Mouse (Mus musculus): Measurements from ENCODE around the gene Abca7. TPM values are rescaled to one million over a fixed set of nuclear protein-coding genes. Genes with fewer than 3 reads are reported as not detected.
"Not testable (repeated sequence)": the region's sequence is repeated elsewhere in the genome, so short reads cannot be mapped to it uniquely, and the experiment has no call there.

Gene Abca7
- polyA plus RNA-seq, 1 experiment from 2014 or later = 5.6 TPM

DNA sequence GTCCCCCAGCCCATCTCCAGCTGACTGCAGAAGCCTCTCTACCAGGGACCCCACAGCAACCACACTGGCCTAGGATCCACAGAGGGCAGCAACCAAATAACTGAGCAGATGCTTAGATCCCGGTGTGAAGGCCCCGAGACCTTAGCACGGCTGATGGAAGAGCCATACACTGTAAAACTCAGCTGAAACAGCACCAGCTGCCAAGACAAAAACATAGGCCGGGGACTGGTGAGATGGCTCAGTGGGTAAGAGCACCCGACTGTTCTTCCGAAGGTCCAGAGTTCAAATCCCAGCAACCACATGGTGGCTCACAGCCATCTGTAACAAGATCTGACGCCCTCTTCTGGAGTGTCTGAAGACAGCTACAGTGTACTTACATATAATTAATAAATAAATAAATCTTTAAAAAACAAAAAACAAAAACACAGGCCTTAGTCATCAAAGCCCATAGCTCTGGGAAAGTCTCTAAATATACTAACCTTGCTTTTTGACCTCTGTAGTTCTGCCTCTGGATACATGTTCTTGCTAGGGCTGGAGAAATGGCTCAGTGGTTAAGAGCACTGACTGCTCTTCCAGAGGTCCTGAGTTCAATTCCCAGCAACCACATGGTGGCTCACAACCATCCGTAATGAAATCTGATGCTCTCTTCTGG lies 45.2 kb downstream of the Abca7 start:
- not testable (repeated sequence) for H3K27ac ChIP-seq (ENCODE audit: low read length); H3K4me3 ChIP-seq (ENCODE audit: low read length); ATAC-seq (ENCODE audit: low read depth); H3K9ac ChIP-seq (ENCODE audit: low read length); H3K27me3 ChIP-seq (ENCODE audit: control insufficient read depth, insufficient read depth, low read depth, low read length); H3K9me3 ChIP-seq (ENCODE audit: control insufficient read depth, low read length); H3K4me2 ChIP-seq (ENCODE audit: low read depth, low read length)
- Histone ChIP-seq H3K4me1 (replicated peaks; ENCODE audit: control insufficient read depth, insufficient read depth, low read length) (peaks cover 13% of the 10 kb centered on the region), H3K36me3 (ENCODE audit: control insufficient read depth, insufficient read depth, low read length) (peaks cover 14% of the 10 kb centered on the region)
- WGBS = 82% methylated on average over 8 of the region's 8 CpGs

- Histone ChIP-seq H3K27ac (ENCODE audit: low read length) (no peak overlapping the region), H3K9ac (ENCODE audit: low read length) (0 out of 2 replicates have a peak overlapping the region, but pooled peaks have one; percentile 9), H3K4me2 (ENCODE audit: low read depth, low read length) (no peak overlapping the region), H3K27me3 (ENCODE audit: control insufficient read depth, insufficient read depth, low read depth, low read length) (no peaks in the 10 kb centered on the region), H3K4me3 (ENCODE audit: low read length) (no peak overlapping the region), H3K36me3 (ENCODE audit: control insufficient read depth, insufficient read depth, low read length) (no peaks in the 10 kb centered on the region), H3K9me3 (ENCODE audit: control insufficient read depth, low read length) (no peaks in the 10 kb centered on the region), H3K4me1 (replicated peaks; ENCODE audit: control insufficient read depth, insufficient read depth, low read length) (peaks cover 7% of the 10 kb centered on the region)
- WGBS = 64% methylated on average over 4 of the region's 4 CpGs
- no peak for ATAC-seq (ENCODE audit: low read depth)
Observed at GRCm38 (mm10) chr10:80044087-80044486, 47.8 kb downstream of the Abca7 start.

DNA sequence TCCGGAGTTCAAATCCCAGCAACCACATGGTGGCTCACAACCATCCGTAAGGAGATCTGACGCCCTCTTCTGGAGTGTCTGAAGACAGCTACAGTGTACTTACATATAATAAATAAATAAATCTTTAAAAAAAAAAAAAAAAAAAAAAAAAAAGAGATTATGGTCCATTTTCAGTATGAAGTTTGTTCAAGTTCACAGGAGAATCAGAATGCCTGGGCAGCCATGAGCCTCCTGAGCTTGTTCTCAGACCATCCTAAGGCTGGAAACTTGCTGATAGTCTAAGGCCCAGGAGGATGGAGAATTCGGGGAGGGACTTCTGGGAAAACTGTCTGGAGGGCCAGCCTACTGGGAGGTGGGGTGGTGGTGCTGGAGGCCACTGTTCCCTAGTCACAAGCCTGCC lies 49.1 kb downstream of the Abca7 start:
- not testable (repeated sequence) for H3K9ac ChIP-seq (ENCODE audit: low read length); H3K9me3 ChIP-seq (ENCODE audit: control insufficient read depth, low read length); H3K36me3 ChIP-seq (ENCODE audit: control insufficient read depth, insufficient read depth, low read length); H3K4me2 ChIP-seq (ENCODE audit: low read depth, low read length); H3K27ac ChIP-seq (ENCODE audit: low read length); ATAC-seq (ENCODE audit: low read depth); H3K4me1 ChIP-seq (replicated peaks; ENCODE audit: control insufficient read depth, insufficient read depth, low read length); H3K4me3 ChIP-seq (ENCODE audit: low read length); H3K27me3 ChIP-seq (ENCODE audit: control insufficient read depth, insufficient read depth, low read depth, low read length)
- WGBS = 83% methylated on average over 2 of the region's 4 CpGs

- Histone ChIP-seq H3K4me2 (ENCODE audit: low read depth, low read length) (no peak overlapping the region), H3K27me3 (ENCODE audit: control insufficient read depth, insufficient read depth, low read depth, low read length) (no peaks in the 10 kb centered on the region), H3K4me1 (replicated peaks; ENCODE audit: control insufficient read depth, insufficient read depth, low read length) (peaks cover 8% of the 10 kb centered on the region; the same call in 1 of the 2 replicates), H3K36me3 (ENCODE audit: control insufficient read depth, insufficient read depth, low read length) (no peaks in the 10 kb centered on the region), H3K9ac (ENCODE audit: low read length) (no peak overlapping the region), H3K27ac (ENCODE audit: low read length) (no peak overlapping the region), H3K9me3 (ENCODE audit: control insufficient read depth, low read length) (no peaks in the 10 kb centered on the region), H3K4me3 (ENCODE audit: low read length) (no peak overlapping the region)
- 88% methylated on average over 5 of the region's 5 CpGs for WGBS
- ATAC-seq (ENCODE audit: low read depth) = no peak
Observed at GRCm38 (mm10) chr10:80045766-80046165, 49.5 kb downstream of the Abca7 start.

DNA sequence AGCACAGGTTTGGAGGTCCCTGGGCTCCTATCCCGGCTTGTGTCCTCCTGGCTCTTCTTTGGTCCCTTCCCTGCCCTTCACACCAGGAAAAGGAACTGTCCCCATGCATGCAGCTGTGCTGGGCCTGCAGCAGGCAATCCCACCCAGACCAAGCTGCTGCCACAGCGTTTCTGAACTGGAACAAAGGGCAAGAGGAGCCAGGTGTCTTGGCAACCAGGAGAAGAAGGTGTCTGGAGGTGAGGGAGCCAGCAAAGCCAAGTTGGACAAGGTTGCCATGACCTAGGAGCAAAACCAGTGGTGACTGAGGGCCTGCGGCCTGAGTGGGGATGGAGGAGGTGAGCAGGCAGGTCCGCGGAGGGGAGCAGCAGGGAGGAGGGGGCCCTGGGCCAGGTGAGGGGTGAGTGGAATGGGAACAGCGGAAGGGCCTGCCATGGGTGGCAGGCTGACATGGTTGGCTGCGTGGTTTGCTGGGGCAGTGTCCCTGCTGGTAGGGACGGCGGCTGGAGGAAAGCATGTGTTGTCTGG lies 50.8 kb downstream of the Abca7 start, which contains the start of gene Gpx4:
Gpx4 (plus strand) TSS at position 126 of the 525 bp plus-strand sequence.
- no peak within 1 kb of the TSS for H3K4me3 ChIP-seq (ENCODE audit: low read length)
- no peak for ATAC-seq (ENCODE audit: low read depth)
- peaks cover 19% of the 10 kb centered on the region for H3K4me1 ChIP-seq (replicated peaks; ENCODE audit: control insufficient read depth, insufficient read depth, low read length)
- H3K27ac ChIP-seq (ENCODE audit: low read length) = no peak within 1 kb of the TSS
- H3K9me3 ChIP-seq (ENCODE audit: control insufficient read depth, low read length) = no peaks in the 10 kb centered on the region
- 65% methylated on average over 9 of the region's 9 CpGs for WGBS
- H3K4me2 ChIP-seq (ENCODE audit: low read depth, low read length) = no peak within 1 kb of the TSS
- no peak within 1 kb of the TSS for H3K9ac ChIP-seq (ENCODE audit: low read length)
- H3K27me3 ChIP-seq (ENCODE audit: control insufficient read depth, insufficient read depth, low read depth, low read length) = no peaks in the 10 kb centered on the region
- H3K36me3 ChIP-seq (ENCODE audit: control insufficient read depth, insufficient read depth, low read length) = no peaks in the 10 kb centered on the region

- Histone ChIP-seq H3K27me3 (ENCODE audit: control insufficient read depth, insufficient read depth, low read depth, low read length) (no peaks in the 10 kb centered on the region), H3K9me3 (ENCODE audit: control insufficient read depth, low read length) (no peaks in the 10 kb centered on the region), H3K4me2 (ENCODE audit: low read depth, low read length) (no peak overlapping the region), H3K4me3 (ENCODE audit: low read length) (no peak overlapping the region), H3K27ac (ENCODE audit: low read length) (no peak overlapping the region), H3K36me3 (ENCODE audit: control insufficient read depth, insufficient read depth, low read length) (no peaks in the 10 kb centered on the region), H3K9ac (ENCODE audit: low read length) (no peak overlapping the region), H3K4me1 (replicated peaks; ENCODE audit: control insufficient read depth, insufficient read depth, low read length) (peaks cover 27% of the 10 kb centered on the region)
- 33% methylated on average over 5 of the region's 5 CpGs for WGBS
- no peak for ATAC-seq (ENCODE audit: low read depth)
Observed at GRCm38 (mm10) chr10:80048396-80048795, 52.1 kb downstream of the Abca7 start.

- H3K9ac ChIP-seq (ENCODE audit: low read length) = no peak overlapping the region
- no peaks in the 10 kb centered on the region for H3K27me3 ChIP-seq (ENCODE audit: control insufficient read depth, insufficient read depth, low read depth, low read length)
- H3K27ac ChIP-seq (ENCODE audit: low read length) = no peak overlapping the region
- H3K4me1 ChIP-seq (replicated peaks; ENCODE audit: control insufficient read depth, insufficient read depth, low read length) = peaks cover 27% of the 10 kb centered on the region
- H3K36me3 ChIP-seq (ENCODE audit: control insufficient read depth, insufficient read depth, low read length) = no peaks in the 10 kb centered on the region
- 41% methylated on average over 3 of the region's 3 CpGs for WGBS
- no peak overlapping the region for H3K4me2 ChIP-seq (ENCODE audit: low read depth, low read length)
- ATAC-seq (ENCODE audit: low read depth) = no peak
- no peak overlapping the region for H3K4me3 ChIP-seq (ENCODE audit: low read length)
- no peaks in the 10 kb centered on the region for H3K9me3 ChIP-seq (ENCODE audit: control insufficient read depth, low read length)
Observed at GRCm38 (mm10) chr10:80048834-80049233, 52.5 kb downstream of the Abca7 start.

GRCm38 (mm10) chr10:80050244-80050643 lies 54.0 kb downstream of the Abca7 start:
- no peak for ATAC-seq (ENCODE audit: low read depth)
- WGBS = 53% methylated on average over 6 of the region's 6 CpGs
- no peaks in the 10 kb centered on the region for H3K9me3 ChIP-seq (ENCODE audit: control insufficient read depth, low read length)
- peaks cover 34% of the 10 kb centered on the region for H3K4me1 ChIP-seq (replicated peaks; ENCODE audit: control insufficient read depth, insufficient read depth, low read length)
- H3K4me2 ChIP-seq (ENCODE audit: low read depth, low read length) = no peak overlapping the region
- H3K27ac ChIP-seq (ENCODE audit: low read length) = 0 out of 2 replicates have a peak overlapping the region, but pooled peaks have one; percentile 12
- no peak overlapping the region for H3K4me3 ChIP-seq (ENCODE audit: low read length)
- peak overlapping the region; percentile 51; the same call in 1 of the 2 replicates for H3K9ac ChIP-seq (ENCODE audit: low read length)
- no peaks in the 10 kb centered on the region for H3K36me3 ChIP-seq (ENCODE audit: control insufficient read depth, insufficient read depth, low read length)
- H3K27me3 ChIP-seq (ENCODE audit: control insufficient read depth, insufficient read depth, low read depth, low read length) = no peaks in the 10 kb centered on the region

DNA sequence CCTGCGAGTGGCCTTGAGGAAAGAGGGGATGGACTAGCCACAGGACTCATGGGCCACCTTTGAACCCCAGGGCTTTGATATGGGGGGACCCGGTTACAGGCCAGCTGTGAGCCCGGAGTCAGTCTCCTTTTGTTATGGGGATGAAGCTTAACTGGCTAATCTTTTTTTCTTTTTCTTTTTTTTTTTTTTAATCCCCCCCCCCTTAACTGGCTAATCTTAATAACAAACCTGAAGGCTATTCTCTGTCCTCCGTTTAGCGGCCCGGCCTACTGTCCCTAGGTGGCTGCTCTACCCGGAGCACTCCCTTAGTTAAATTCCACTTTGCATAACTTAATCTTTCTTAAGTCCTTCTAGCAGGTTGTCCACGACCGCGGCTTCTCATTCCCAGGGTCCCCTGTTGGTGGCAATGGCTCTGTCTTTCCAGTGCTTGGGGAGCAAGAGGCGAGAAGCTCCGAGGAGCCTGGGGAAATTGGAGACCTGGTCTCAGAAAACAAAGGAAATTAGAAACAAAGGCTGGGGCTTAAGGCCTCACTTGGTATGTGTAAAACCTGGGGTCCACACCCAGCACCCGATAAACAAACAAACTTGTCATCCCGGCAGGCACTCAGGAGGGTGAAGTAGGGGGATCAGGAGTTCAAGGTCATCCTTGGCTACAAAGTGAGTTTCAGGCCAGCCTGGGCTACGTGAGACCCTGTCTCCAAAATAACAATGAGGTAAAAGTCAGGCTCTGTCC lies 54.8 kb downstream of the Abca7 start:
- Histone ChIP-seq H3K27me3 (ENCODE audit: control insufficient read depth, insufficient read depth, low read depth, low read length) (no peaks in the 10 kb centered on the region), H3K36me3 (ENCODE audit: control insufficient read depth, insufficient read depth, low read length) (peaks cover 4% of the 10 kb centered on the region; the same call in 1 of the 2 replicates), H3K4me1 (replicated peaks; ENCODE audit: control insufficient read depth, insufficient read depth, low read length) (peaks cover 39% of the 10 kb centered on the region), H3K9me3 (ENCODE audit: control insufficient read depth, low read length) (no peaks in the 10 kb centered on the region), H3K27ac (ENCODE audit: low read length) (peak overlapping the region; percentile 87), H3K9ac (ENCODE audit: low read length) (peak overlapping the region; percentile 51), H3K4me2 (ENCODE audit: low read depth, low read length) (no peak overlapping the region), H3K4me3 (ENCODE audit: low read length) (no peak overlapping the region)
- 36% methylated on average over 15 of the region's 15 CpGs for WGBS
- no peak for ATAC-seq (ENCODE audit: low read depth)
